Mouse (Mus musculus): ENCODE data around the gene Gusb. TPM values are rescaled to one million over a fixed set of nuclear protein-coding genes. Genes with fewer than 3 reads are reported as not detected.

Gene Gusb
- polyA plus RNA-seq, 1 experiment, result 46.2 TPM

DNA sequence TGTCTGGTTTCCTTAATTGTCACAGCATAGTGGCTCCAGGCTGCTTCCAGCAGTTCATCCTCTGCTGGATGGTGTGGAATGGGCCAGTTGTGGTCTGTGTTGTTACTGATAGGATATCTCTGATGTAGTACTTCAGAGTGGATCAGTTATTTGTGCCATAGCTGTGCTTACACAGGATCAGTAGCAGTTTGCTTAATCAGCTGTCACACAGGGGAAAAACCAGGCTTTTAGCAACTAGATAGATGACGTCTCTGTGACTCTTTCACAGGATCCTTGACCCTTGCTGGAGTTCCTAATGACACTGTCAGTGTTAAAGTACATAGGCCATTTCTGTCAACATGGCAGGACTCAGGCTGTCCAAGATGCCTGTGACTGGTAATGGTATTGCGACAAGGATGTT is 31.0 kb upstream of the Gusb start:
- TF ChIP-seq CTCF (IDR thresholded peaks at IDR 0.05; ENCODE audit: extremely low read depth, insufficient read depth, insufficient read length, insufficient replicate concordance) (no peak), POLR2A (IDR thresholded peaks at IDR 0.05; ENCODE audit: low read depth, low read length) (no peak)
- 83% methylated on average over 2 of the region's 2 CpGs for WGBS

DNA sequence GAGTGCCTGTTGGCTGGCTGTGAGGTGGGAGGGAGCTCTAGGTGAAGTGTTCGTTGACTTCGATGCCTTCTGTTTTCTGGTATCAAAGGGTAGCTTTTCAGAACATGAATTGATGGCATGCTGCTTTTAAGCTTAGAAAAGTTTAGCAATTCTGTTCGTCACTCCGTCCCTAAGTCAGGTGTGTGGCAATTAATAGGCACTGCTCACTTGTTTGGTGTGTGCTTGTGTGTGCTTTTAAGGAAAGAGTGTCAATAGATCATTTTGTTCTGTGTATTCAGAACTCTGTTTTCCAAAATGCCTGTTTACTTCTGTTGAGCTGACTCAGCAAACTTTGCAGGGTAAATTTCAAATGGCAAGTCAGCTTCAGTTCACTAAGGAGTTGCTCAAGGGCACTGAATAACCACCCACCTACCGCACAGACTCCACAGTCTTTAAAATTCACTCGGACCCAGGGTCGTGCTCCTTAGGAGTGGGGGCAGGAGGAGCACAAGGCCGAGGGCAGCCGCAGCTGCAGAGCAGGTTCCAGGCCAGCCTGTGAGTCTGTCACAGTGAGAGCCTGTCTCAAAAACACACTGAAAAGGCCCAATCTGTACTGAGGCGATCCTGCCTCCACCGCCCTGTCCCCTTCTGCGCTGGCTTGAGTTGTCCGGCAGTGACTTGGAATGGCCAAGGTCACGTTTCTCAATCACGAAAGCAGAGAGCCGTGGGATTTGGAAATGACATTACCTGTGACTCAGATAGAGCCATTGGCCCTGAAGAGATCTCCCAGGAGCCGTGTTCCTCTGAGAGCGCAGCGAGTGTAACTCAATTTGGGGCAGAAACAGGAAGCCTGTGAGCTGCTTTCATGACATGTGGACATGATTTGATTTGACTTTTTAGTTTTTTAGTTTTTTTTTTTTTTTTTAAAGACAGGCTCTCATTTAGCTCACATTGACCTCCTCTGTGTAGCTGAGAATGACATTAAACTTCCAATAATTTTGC is 28.9 kb upstream of the Gusb start:
- no peak overlapping the region for H3K4me3 ChIP-seq (ENCODE audit: extremely low read depth, insufficient read depth, insufficient read length)
- no peaks in the 10 kb centered on the region; the same call in 1 of the 2 replicates for H3K4me1 ChIP-seq (ENCODE audit: control insufficient read depth, insufficient read depth, insufficient read length)
- WGBS, result 93% methylated on average over 19 of the region's 19 CpGs
- no peaks in the 10 kb centered on the region for H3K27me3 ChIP-seq (ENCODE audit: control insufficient read depth, insufficient read depth, low read length)
- peaks cover 2% of the 10 kb centered on the region; the same call in 1 of the 2 replicates for H3K36me3 ChIP-seq (ENCODE audit: control insufficient read depth, insufficient read depth, low read length)
- TF ChIP-seq POLR2A (IDR thresholded peaks at IDR 0.05; ENCODE audit: low read depth, low read length), result no peak
- TF ChIP-seq CTCF (IDR thresholded peaks at IDR 0.05; ENCODE audit: extremely low read depth, insufficient read depth, insufficient read length, insufficient replicate concordance), result no peak
- no peak overlapping the region for H3K27ac ChIP-seq (ENCODE audit: insufficient read depth, low read length)
- no peak for DNase-seq (ENCODE audit: low read depth in 1 of 2, low spot score in 2 of 2)

More for the DNA sequence above, 31.0 kb upstream of the Gusb start:
- H3K36me3 ChIP-seq (ENCODE audit: control insufficient read depth, insufficient read depth, low read length), result peaks cover 11% of the 10 kb centered on the region
- no peak for DNase-seq (ENCODE audit: low read depth in 1 of 2, low spot score in 2 of 2)
- no peaks in the 10 kb centered on the region for H3K27me3 ChIP-seq (ENCODE audit: control insufficient read depth, insufficient read depth, low read length)
- H3K4me3 ChIP-seq (ENCODE audit: extremely low read depth, insufficient read depth, insufficient read length), result no peak overlapping the region
- no peaks in the 10 kb centered on the region; the same call in 1 of the 2 replicates for H3K4me1 ChIP-seq (ENCODE audit: control insufficient read depth, insufficient read depth, insufficient read length)
- no peak overlapping the region for H3K27ac ChIP-seq (ENCODE audit: insufficient read depth, low read length)

DNA sequence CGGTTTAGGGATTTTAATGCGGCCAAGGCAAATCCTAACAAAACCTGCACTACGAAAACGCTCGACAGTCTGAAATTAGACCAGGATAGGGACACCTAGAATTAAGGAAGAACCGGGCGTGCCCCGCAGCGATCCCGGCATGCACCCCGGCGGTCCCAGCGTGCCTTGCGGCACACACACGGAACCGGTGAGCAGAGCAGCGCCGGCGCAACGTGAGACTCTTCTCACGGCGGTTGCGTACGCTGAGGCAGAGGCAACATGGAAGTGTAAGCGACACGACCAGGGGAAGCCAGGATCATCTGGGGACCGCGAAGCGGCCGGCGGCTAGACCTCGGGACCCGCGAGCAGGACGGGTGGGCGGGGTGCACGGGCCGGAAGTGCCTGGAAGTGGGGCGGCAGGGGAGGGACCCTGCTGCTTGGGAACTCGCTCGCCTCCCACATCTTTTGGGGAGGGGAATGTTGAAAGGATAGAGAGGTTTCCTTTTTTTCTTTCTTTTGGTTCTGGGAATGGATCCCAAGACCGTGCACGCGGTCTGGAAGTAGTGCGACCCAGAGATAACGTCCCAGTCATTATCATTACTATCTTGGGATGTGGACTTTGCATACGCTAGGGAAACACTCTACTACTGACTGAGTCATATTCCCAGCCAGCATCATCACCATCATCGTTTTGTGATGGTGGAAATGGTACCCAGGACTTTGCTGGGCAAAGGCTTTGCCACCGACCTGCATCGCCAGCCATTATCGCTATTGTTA is 26.5 kb upstream of the Gusb start, which contains the start of the genes Asl and Crcp:
TSS of gene Asl (minus strand) at position 106 of the 756 bp plus-strand sequence.
TSS of gene Crcp (plus strand) at position 149 of the 756 bp plus-strand sequence.
- TF ChIP-seq POLR2A (IDR thresholded peaks at IDR 0.05; ENCODE audit: low read depth, low read length), result peak; percentile 82
- no peak for TF ChIP-seq CTCF (IDR thresholded peaks at IDR 0.05; ENCODE audit: extremely low read depth, insufficient read depth, insufficient read length, insufficient replicate concordance)
- WGBS, result 1% methylated on average over 51 of the region's 51 CpGs
- H3K27me3 ChIP-seq (ENCODE audit: control insufficient read depth, insufficient read depth, low read length), result no peaks in the 10 kb centered on the region
- H3K27ac ChIP-seq (ENCODE audit: insufficient read depth, low read length), result peak within 1 kb of the TSS; percentile 87
- no peaks in the 10 kb centered on the region for H3K36me3 ChIP-seq (ENCODE audit: control insufficient read depth, insufficient read depth, low read length)
- peak; percentile 45 to 89 for DNase-seq (ENCODE audit: low read depth in 1 of 2, low spot score in 2 of 2)
- peak within 1 kb of the TSS; percentile 83 for H3K4me3 ChIP-seq (ENCODE audit: extremely low read depth, insufficient read depth, insufficient read length)
- no peaks in the 10 kb centered on the region; the same call in 1 of the 2 replicates for H3K4me1 ChIP-seq (ENCODE audit: control insufficient read depth, insufficient read depth, insufficient read length)

DNA sequence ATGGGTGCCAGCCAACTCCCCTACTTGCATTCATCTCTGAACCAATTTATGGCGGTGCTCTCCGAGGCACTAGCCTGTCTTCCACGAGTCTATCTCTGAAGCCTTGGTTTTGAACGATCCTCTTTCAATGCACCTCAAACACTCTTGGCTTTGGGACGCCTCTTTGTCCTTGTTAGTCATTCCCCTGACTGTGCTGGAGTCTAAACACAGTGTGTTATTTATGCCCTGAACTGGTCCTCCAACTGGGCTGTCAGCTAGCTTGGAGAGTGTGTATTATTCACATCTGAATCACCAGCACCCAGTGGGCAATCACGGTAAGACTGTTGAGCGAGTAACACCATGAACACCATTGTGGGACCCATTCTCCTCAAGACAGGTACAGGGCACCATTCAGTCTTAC is 24.8 kb upstream of the Gusb start:
- Histone ChIP-seq H3K27me3 (ENCODE audit: control insufficient read depth, insufficient read depth, low read length) (no peaks in the 10 kb centered on the region), H3K27ac (ENCODE audit: insufficient read depth, low read length) (no peak overlapping the region), H3K4me3 (ENCODE audit: extremely low read depth, insufficient read depth, insufficient read length) (no peak overlapping the region), H3K4me1 (ENCODE audit: control insufficient read depth, insufficient read depth, insufficient read length) (no peaks in the 10 kb centered on the region; the same call in 1 of the 2 replicates), H3K36me3 (ENCODE audit: control insufficient read depth, insufficient read depth, low read length) (no peaks in the 10 kb centered on the region)
- DNase-seq (ENCODE audit: low read depth in 1 of 2, low spot score in 2 of 2), result no peak
- WGBS, result 82% methylated on average over 7 of the region's 7 CpGs
- TF ChIP-seq POLR2A (IDR thresholded peaks at IDR 0.05; ENCODE audit: low read depth, low read length) (no peak), CTCF (IDR thresholded peaks at IDR 0.05; ENCODE audit: extremely low read depth, insufficient read depth, insufficient read length, insufficient replicate concordance) (no peak)

DNA sequence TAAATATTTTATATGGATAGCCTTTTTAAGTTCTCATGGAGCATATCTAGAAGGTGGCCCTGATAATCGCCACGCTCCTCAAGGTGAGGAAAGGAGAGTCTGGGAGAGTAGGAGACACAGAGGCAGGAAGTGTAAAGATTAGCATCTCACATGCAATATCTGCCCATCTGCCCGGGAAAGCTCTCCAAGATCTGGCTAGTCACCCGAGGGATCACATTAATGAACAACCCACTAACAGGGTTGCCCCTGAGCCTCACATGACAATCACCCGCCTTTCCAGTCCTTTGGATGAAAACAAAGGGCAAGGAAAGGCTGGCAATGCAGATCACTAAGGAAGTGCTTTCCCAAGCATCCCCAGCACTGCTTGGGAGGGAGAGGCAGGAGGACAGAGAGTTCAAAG is 24.3 kb upstream of the Gusb start:
- no peak overlapping the region for H3K4me3 ChIP-seq (ENCODE audit: extremely low read depth, insufficient read depth, insufficient read length)
- no peaks in the 10 kb centered on the region for H3K36me3 ChIP-seq (ENCODE audit: control insufficient read depth, insufficient read depth, low read length)
- H3K27ac ChIP-seq (ENCODE audit: insufficient read depth, low read length), result no peak overlapping the region
- H3K27me3 ChIP-seq (ENCODE audit: control insufficient read depth, insufficient read depth, low read length), result no peaks in the 10 kb centered on the region
- TF ChIP-seq CTCF (IDR thresholded peaks at IDR 0.05; ENCODE audit: extremely low read depth, insufficient read depth, insufficient read length, insufficient replicate concordance) (no peak), POLR2A (IDR thresholded peaks at IDR 0.05; ENCODE audit: low read depth, low read length) (no peak)
- H3K4me1 ChIP-seq (ENCODE audit: control insufficient read depth, insufficient read depth, insufficient read length), result no peaks in the 10 kb centered on the region; the same call in 1 of the 2 replicates
- DNase-seq (ENCODE audit: low read depth in 1 of 2, low spot score in 2 of 2), result no peak
- 71% methylated on average over 5 of the region's 5 CpGs for WGBS

DNA sequence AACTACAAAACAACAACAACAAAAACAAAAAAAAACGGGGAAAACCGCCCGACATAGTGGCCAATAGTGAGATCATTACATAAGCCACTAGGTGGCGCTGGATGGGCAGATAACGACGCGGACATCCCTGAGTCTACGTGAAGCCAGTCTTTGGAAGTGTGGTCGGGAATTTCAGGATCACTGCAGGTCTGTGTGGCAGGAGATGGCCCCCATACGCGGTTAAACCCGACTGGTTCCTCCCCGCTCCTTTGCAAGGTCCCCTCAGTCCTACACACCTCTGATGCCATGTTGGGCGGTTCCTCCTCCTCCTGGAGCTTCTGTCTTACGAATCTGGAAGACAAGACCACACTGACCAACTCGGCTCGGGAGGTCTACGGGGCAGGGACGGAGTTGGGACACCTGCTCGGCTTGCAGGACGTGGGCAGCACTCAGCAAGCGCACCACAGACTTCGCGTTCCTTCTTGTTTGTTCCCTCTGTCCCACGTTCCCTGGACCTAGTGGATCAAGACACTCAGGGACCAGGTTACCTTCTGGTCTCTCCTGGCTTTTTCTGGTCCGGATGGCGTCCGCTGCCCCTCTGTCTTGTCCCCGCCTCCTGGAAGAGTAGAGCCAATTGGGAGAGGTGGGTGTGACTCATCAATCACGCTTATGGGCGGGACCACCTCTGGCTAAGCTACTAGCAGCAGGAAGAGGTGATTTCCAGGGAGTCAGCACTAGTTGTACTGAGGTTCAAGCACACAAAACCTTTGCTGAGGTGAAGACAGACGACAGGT is 21.1 kb upstream of the Gusb start:
- DNase-seq (ENCODE audit: low read depth in 1 of 2, low spot score in 2 of 2), result peak; percentile 67 to 76
- Histone ChIP-seq H3K27me3 (ENCODE audit: control insufficient read depth, insufficient read depth, low read length) (no peaks in the 10 kb centered on the region), H3K36me3 (ENCODE audit: control insufficient read depth, insufficient read depth, low read length) (no peaks in the 10 kb centered on the region), H3K27ac (ENCODE audit: insufficient read depth, low read length) (peak overlapping the region; percentile 62), H3K4me1 (ENCODE audit: control insufficient read depth, insufficient read depth, insufficient read length) (no peaks in the 10 kb centered on the region), H3K4me3 (ENCODE audit: extremely low read depth, insufficient read depth, insufficient read length) (peak overlapping the region; percentile 75)
- WGBS, result under 1% methylated on average over 32 of the region's 32 CpGs
- no peak for TF ChIP-seq POLR2A (IDR thresholded peaks at IDR 0.05; ENCODE audit: low read depth, low read length)
- peak; percentile 71; the same call in 1 of the 2 replicates for TF ChIP-seq CTCF (IDR thresholded peaks at IDR 0.05; ENCODE audit: extremely low read depth, insufficient read depth, insufficient read length, insufficient replicate concordance)

All from spleen, adult 2 months (tissue).